Mouse (Mus musculus) limb, embryonic 14.5 days (tissue): ENCODE data around the gene Arhgap20. TPM values are rescaled to one million over a fixed set of nuclear protein-coding genes. Genes with fewer than 3 reads are reported as not detected.

Source experiments
- ATAC-seq: fragments of 200-750 bp; cut with Nextera tagmentation; 2 replicates; pipeline ENCODE4 v1.8.0; 2017; ENCODE audit warnings: low read depth, moderate number of reproducible peaks, moderate TSS enrichment; ENCODE audit not compliant: low FRiP score
- DNase-seq: peaks from one replicate; pipeline ENCODE4 v3.0.0-alpha.2; 2015; ENCODE audit warnings: low spot score
- H3K27ac ChIP-seq: fragments of 300-500 bp; sonication (generic); replicated peaks from 2 replicates; pipeline ENCODE4 v1.5.1; 2014; ENCODE audit warnings: low read depth, mild to moderate bottlenecking, low read length, moderate library complexity, mixed read lengths
- H3K27me3 ChIP-seq: fragments of 300-500 bp; sonication (generic); 2 replicates; pipeline ENCODE4 v1.6.1; 2014; ENCODE audit warnings: low read length, mixed read lengths; ENCODE audit not compliant: control insufficient read depth, insufficient read depth
- H3K36me3 ChIP-seq: fragments of 300-500 bp; sonication (generic); 2 replicates; pipeline ENCODE4 v1.6.1; 2014; ENCODE audit warnings: mild to moderate bottlenecking, low read length, moderate library complexity, mixed read lengths; ENCODE audit not compliant: control insufficient read depth, insufficient read depth
- H3K4me1 ChIP-seq: fragments of 300-500 bp; sonication (generic); 2 replicates; pipeline ENCODE4 v1.6.1; 2014; ENCODE audit warnings: antibody characterized with exemption, low read length, mixed read lengths; ENCODE audit not compliant: control insufficient read depth, insufficient read depth
- H3K4me2 ChIP-seq: fragments of 300-500 bp; sonication (generic); replicated peaks from 2 replicates; pipeline ENCODE4 v1.6.1; 2014; ENCODE audit warnings: low read depth, mild to moderate bottlenecking, low read length, moderate library complexity; ENCODE audit not compliant: severe bottlenecking
- H3K4me3 ChIP-seq: fragments of 300-500 bp; sonication (generic); replicated peaks from 2 replicates; pipeline ENCODE4 v1.5.1; 2014; ENCODE audit warnings: low read length
- H3K9ac ChIP-seq: fragments of 300-500 bp; sonication (generic); 2 replicates; pipeline ENCODE4 v1.6.1; 2014; ENCODE audit warnings: mild to moderate bottlenecking, low read depth, low read length, moderate library complexity; ENCODE audit not compliant: severe bottlenecking
- H3K9me3 ChIP-seq: fragments of 300-500 bp; sonication (generic); 2 replicates; pipeline ENCODE4 v1.6.1; 2016; ENCODE audit warnings: low read length; ENCODE audit not compliant: control insufficient read depth
- POLR2A ChIP-seq: fragments of 200-500 bp; IDR thresholded peaks from 2 replicates; pipeline ENCODE4 v1.8.0; 2012; ENCODE audit warnings: inconsistent platforms, mild to moderate bottlenecking, moderate library complexity, borderline replicate concordance; ENCODE audit not compliant: insufficient read depth, insufficient read length; ENCODE audit errors: extremely low read depth
- WGBS: fragments of 180-500 bp; shearing (Covaris S2); extraction: QIAGEN DNeasy Blood & Tissue Kit; methylation state at CpG from one replicate; pipeline ENCODE4 v1.1.7; 2014; 5-methylcytosine and 5-hydroxymethylcytosine counted together
- polyA plus RNA-seq, 2 experiments: library from polyadenylated mRNA; depleted of rRNA in 1 of 2; stranded (reverse) in 1 of 2; unstranded in 1 of 2; fragments of >200 nt; fragmentation: Nextera tagmentation in 1 of 2; extraction: Ambion mirVana in 1 of 2; gene quantifications; 2 replicates each; pipeline versions ENCODE4 v1.2.1 to v1.2.3; 2012 to 2014

Arhgap20 gene
- polyA plus RNA-seq, 2 experiments: 5.8 to 10.9 TPM

DNA sequence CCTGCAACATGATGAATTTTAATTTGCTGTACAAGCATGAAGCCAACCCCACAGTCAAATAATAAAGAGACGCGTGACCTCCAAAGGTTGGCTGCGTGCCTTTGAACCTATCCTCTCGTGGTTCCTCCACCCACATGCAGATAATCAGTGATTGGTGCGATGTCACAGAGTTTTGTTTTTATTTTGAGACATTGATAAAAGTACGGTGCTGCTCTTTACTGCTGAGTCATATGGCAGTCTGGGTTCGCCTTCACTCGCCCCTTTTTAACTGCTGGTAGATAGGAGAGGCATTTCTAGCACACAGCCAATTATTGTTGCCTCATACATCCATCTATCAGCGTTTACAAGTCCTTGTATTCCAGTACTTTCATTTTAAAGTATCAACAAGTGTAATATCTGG is 34.0 kb downstream of the Arhgap20 start:
- ATAC-seq: no peak
- no peak for TF ChIP-seq POLR2A

DNA sequence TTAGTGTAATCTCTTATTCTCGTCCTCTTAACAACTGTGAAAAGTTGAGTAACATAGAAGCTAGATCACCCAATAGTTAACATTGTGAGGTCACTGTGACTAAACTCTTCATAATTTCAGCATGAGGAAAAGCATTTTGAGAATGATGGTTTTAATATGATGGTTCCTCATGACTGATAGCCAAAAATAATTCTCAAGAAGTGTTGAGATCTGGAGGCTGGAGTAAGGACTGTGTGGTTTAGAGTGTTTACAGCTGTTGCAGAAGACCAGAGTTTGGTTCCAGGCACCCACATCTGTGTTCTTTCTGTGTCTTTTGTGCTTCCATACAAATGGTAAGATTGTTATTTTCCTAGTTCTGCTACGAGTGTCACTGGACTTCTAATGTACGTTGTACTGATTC is 42.1 kb downstream of the Arhgap20 start:
- no peak for TF ChIP-seq POLR2A
- DNase-seq (no peak), ATAC-seq (no peak)
- Histone ChIP-seq H3K9ac (no peak overlapping the region), H3K36me3 (no peaks in the 10 kb centered on the region), H3K4me1 (no peaks in the 10 kb centered on the region), H3K4me3 (no peak overlapping the region), H3K27me3 (no peaks in the 10 kb centered on the region), H3K9me3 (no peaks in the 10 kb centered on the region), H3K4me2 (no peak overlapping the region), H3K27ac (no peak overlapping the region)
- 85% methylated on average over 3 of the region's 3 CpGs for WGBS

More for the DNA sequence above, 34.0 kb downstream of the Arhgap20 start:
- H3K9ac ChIP-seq: no peak overlapping the region
- no peaks in the 10 kb centered on the region for H3K9me3 ChIP-seq
- H3K4me1 ChIP-seq: no peaks in the 10 kb centered on the region
- no peak overlapping the region for H3K4me3 ChIP-seq
- no peak overlapping the region for H3K27ac ChIP-seq
- no peaks in the 10 kb centered on the region for H3K27me3 ChIP-seq
- no peak for DNase-seq
- 83% methylated on average over 9 of the region's 9 CpGs for WGBS
- no peak overlapping the region for H3K4me2 ChIP-seq
- H3K36me3 ChIP-seq: no peaks in the 10 kb centered on the region

DNA sequence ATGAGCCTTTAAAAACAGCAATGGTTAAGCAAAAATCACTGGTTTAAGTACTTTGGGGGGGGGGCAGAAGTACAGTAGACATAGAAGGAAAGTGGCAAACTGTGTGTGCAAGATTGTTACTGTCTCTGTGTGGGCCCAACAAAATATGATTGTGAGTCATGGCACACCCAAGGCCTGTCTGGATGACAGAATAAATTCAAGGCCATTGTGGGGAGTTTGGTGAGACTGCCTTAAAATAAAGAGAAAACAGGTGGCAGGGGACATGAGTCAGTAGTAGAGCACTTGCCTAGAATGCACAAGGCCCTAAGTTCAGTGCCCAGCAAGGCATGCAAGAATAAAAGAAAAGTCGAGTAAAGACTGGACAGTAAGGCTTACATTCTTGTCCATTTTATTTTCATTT is 47.8 kb downstream of the Arhgap20 start:
- Histone ChIP-seq H3K4me2 (no peak overlapping the region), H3K9ac (no peak overlapping the region), H3K36me3 (no peaks in the 10 kb centered on the region), H3K4me3 (no peak overlapping the region), H3K27ac (no peak overlapping the region), H3K9me3 (no peaks in the 10 kb centered on the region), H3K27me3 (no peaks in the 10 kb centered on the region), H3K4me1 (no peaks in the 10 kb centered on the region)
- ATAC-seq: no peak
- TF ChIP-seq POLR2A: no peak
- DNase-seq: no peak
- 65% methylated on average over 1 of the region's 1 CpGs for WGBS

DNA sequence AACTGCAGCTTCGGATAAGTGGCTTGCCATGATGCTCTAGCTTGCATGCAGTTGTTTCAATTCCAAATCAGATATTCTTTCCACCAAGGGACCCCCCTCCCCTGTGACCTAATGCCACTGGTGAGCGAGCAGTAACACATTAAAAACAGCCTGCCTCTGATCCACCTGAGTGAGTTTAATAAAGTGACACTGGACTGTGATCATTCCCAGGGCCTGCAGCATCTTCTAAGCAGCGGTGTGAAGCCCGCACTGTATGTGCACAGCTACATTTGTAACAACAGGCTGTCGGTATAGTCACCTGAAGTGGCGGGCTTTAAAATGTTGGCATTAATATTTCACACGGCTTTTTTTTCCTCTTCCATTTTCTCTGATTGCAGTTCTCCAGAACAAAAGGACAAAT is 59.4 kb downstream of the Arhgap20 start:
- Histone ChIP-seq H3K9ac (no peak overlapping the region), H3K9me3 (no peaks in the 10 kb centered on the region), H3K27me3 (no peaks in the 10 kb centered on the region), H3K27ac (no peak overlapping the region), H3K4me2 (no peak overlapping the region), H3K4me3 (no peak overlapping the region), H3K4me1 (no peaks in the 10 kb centered on the region), H3K36me3 (0 out of 2 replicates have a peak, but pooled peaks cover 4% of the 10 kb centered on the region)
- ATAC-seq: no peak
- DNase-seq: no peak
- 76% methylated on average over 7 of the region's 7 CpGs for WGBS
- TF ChIP-seq POLR2A: no peak

DNA sequence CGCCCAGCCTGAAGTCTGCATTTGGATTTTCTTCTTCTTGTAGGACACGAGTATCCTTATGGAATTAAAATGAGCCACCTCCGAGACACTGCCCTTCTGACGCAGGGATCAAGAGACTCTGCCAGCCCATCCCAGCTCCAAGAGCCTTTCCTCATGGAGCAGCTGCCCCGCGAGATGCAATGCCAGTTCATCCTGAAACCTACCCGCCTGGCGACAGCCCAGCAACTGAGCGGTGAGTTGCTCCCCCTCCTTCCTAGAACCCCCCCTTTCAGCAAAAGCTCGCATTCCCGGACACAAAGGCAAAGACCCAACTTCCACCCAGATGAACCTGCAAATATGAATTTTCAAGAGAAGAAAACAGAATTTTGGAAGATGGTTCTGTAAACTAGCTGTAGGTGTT is 66.5 kb downstream of the Arhgap20 start:
- Histone ChIP-seq H3K27me3 (no peaks in the 10 kb centered on the region), H3K9ac (no peak overlapping the region), H3K4me2 (no peak overlapping the region), H3K4me1 (no peaks in the 10 kb centered on the region), H3K27ac (no peak overlapping the region), H3K36me3 (peaks cover 8% of the 10 kb centered on the region; the same call in 1 of the 2 replicates), H3K9me3 (no peaks in the 10 kb centered on the region), H3K4me3 (no peak overlapping the region)
- DNase-seq (no peak), ATAC-seq (no peak)
- TF ChIP-seq POLR2A: no peak
- 78% methylated on average over 11 of the region's 11 CpGs for WGBS

DNA sequence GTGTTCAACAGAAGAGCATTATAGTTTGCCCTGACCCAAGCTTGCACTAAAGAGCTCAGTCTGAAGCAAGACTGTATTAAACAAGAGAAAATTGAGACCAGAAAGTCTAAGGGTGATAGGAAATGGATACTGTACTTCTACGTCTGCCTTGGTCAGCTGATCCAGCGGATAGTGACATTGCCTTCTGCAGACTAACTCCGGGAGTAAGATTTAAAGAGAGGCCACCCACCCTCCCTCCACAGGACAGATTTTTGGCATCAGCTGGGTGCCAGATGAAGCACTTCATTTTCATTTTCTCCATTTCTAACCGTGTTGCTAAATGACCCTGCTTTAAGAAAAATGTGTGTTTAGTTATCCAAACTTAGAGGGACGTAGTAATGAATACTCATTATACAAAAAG is 67.2 kb downstream of the Arhgap20 start:
- peaks cover 8% of the 10 kb centered on the region; the same call in 1 of the 2 replicates for H3K36me3 ChIP-seq
- WGBS: 36% methylated on average over 5 of the region's 5 CpGs
- H3K27me3 ChIP-seq: no peaks in the 10 kb centered on the region
- no peak overlapping the region for H3K4me3 ChIP-seq
- H3K9me3 ChIP-seq: no peaks in the 10 kb centered on the region
- no peak overlapping the region for H3K27ac ChIP-seq
- no peak for TF ChIP-seq POLR2A
- H3K9ac ChIP-seq: no peak overlapping the region
- ATAC-seq: 0 out of 2 replicates have a peak, but pooled peaks have one; percentile 30
- H3K4me2 ChIP-seq: no peak overlapping the region
- no peak for DNase-seq
- H3K4me1 ChIP-seq: no peaks in the 10 kb centered on the region
